Mouse (Mus musculus): ENCODE results near the gene Astn2.

DNA sequence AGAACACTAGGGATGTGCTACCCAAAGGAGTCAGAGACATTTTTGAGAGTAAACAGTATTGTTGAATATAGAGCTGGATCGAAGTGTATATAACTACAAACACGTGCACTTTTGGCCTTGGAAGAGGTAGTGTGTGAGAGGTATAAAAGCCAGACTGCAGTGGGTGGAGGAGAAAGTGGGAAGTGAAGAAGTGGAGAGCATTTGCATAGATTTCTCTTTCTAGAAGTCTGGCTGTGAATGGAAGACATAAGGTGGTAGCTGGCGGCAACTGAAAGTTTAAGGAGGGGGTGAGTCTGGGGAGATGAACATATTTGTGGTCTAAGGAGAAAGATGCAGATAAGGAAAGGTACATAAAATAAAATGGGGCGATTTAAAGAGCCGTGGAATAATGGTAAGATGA, 709.2 kb downstream of the Astn2 start:
- no peak for TF ChIP-seq CTCF (IDR thresholded peaks at IDR 0.05)
- no peak for TF ChIP-seq EP300 (IDR thresholded peaks at IDR 0.05)
